Mouse (Mus musculus) intestine, embryonic 14.5 days (tissue): ENCODE measurements around the gene Tmem262. TPM values are rescaled to one million over a fixed set of nuclear protein-coding genes. Genes with fewer than 3 reads are reported as not detected.

Experiments
- ATAC-seq: fragments of 200-750 bp; cut with Nextera tagmentation; replicated peaks from 2 replicates; pipeline ENCODE4 v1.8.0; 2017; ENCODE audit warnings: low read depth, moderate number of reproducible peaks, moderate TSS enrichment, moderate library complexity; ENCODE audit not compliant: low FRiP score, low TSS enrichment
- DNase-seq: peaks from one replicate; pipeline ENCODE4 v3.0.0-alpha.2; 2018; ENCODE audit warnings: low spot score
- H3K27ac ChIP-seq: fragments of 300-500 bp; sonication (generic); 2 replicates; pipeline ENCODE4 v1.5.1; 2014; ENCODE audit warnings: low read depth, mild to moderate bottlenecking, control low read depth
- H3K27me3 ChIP-seq: fragments of 300-500 bp; sonication (generic); replicated peaks from 2 replicates; pipeline ENCODE4 v1.6.1; 2014; ENCODE audit warnings: low read length, control low read depth; ENCODE audit not compliant: control insufficient read depth, insufficient read depth
- H3K36me3 ChIP-seq: fragments of 300-500 bp; sonication (generic); 2 replicates; pipeline ENCODE4 v1.6.1; 2014; ENCODE audit warnings: low read length, control low read depth; ENCODE audit not compliant: control insufficient read depth, insufficient read depth
- H3K4me1 ChIP-seq: fragments of 300-500 bp; sonication (generic); replicated peaks from 2 replicates; pipeline ENCODE4 v1.6.1; 2014; ENCODE audit warnings: low read length, control low read depth, mixed read lengths; ENCODE audit not compliant: control insufficient read depth, insufficient read depth
- H3K4me2 ChIP-seq: fragments of 300-500 bp; sonication (generic); 2 replicates; pipeline ENCODE4 v1.6.1; 2014; ENCODE audit warnings: low read length
- H3K4me3 ChIP-seq: fragments of 300-500 bp; sonication (generic); 2 replicates; pipeline ENCODE4 v1.5.1; 2014; ENCODE audit warnings: low read depth, low read length, control low read depth, mixed read lengths
- H3K9ac ChIP-seq: fragments of 300-500 bp; sonication (generic); 2 replicates; pipeline ENCODE4 v1.6.1; 2014; ENCODE audit warnings: mild to moderate bottlenecking, low read length
- H3K9me3 ChIP-seq: fragments of 300-500 bp; sonication (generic); 2 replicates; pipeline ENCODE4 v1.6.1; 2016; ENCODE audit warnings: low read length, control low read depth; ENCODE audit not compliant: control insufficient read depth
- WGBS: fragments of 180-500 bp; shearing (Covaris S2); extraction: QIAGEN DNeasy Blood & Tissue Kit; methylation state at CpG from one replicate; pipeline ENCODE4 v1.1.7; 2014; 5-methylcytosine and 5-hydroxymethylcytosine counted together
- polyA plus RNA-seq: library from polyadenylated mRNA; unstranded; fragments of >200 nt; fragmentation: Nextera tagmentation; extraction: Ambion mirVana; gene quantifications from 2 replicates; pipeline ENCODE4 v1.2.1, GENCODE M21; 2014

The Tmem262 gene
- polyA plus RNA-seq, 1 experiment from 2014 or later: not detected

DNA sequence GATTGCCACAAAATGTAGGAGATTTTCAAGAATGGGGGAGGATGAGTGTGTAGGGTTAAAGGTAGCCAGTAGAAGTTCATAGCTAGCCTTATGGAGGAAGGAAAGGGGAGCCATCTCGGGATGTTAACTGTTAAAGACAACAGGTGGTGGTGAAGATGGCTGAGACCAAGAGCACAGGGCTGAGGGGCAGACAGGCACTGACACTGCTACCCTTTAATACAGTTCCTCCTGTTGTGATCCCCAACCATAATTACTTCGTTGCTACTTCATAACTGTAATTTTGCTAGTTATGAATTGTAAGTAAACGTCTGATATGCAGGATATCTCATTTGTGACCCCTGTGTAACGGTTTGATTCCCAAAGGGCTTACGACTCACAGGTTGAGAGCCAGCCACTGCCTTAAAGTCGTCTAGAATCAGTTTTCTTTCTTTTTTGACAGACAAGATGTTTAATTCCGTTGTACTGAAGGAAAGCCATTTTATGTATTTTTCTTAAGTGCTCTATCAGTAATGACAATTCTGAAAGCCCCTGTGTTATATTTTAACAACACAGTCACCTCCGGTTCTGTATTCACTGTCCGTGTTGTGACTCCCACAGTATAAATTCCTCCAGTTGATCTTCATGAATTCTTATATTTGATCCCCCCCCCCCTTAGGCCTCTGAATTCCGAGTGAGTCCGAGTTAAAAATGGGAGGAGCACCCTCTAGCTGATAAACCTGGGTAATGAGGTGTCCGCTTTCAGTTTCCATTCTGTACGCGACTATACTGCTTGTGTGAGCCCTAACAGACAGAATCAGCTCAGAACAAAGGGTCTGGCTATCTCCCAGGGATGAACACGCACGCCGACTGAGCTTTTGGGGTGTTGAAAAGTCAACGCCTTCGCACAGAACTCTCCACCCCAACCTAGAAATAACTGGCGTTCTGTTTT lies 34.2 kb upstream of the Tmem262 start:
- Histone ChIP-seq H3K4me1 (peaks cover 15% of the 10 kb centered on the region), H3K4me2 (peak overlapping the region; percentile 97), H3K4me3 (peak overlapping the region; percentile 60), H3K36me3 (peaks cover 23% of the 10 kb centered on the region), H3K9ac (peak overlapping the region; percentile 81), H3K27me3 (no peaks in the 10 kb centered on the region), H3K27ac (peak overlapping the region; percentile 97), H3K9me3 (no peaks in the 10 kb centered on the region)
- DNase-seq (no peak), ATAC-seq (peak; percentile 42)
- 16% methylated on average over 20 of the region's 20 CpGs for WGBS

DNA sequence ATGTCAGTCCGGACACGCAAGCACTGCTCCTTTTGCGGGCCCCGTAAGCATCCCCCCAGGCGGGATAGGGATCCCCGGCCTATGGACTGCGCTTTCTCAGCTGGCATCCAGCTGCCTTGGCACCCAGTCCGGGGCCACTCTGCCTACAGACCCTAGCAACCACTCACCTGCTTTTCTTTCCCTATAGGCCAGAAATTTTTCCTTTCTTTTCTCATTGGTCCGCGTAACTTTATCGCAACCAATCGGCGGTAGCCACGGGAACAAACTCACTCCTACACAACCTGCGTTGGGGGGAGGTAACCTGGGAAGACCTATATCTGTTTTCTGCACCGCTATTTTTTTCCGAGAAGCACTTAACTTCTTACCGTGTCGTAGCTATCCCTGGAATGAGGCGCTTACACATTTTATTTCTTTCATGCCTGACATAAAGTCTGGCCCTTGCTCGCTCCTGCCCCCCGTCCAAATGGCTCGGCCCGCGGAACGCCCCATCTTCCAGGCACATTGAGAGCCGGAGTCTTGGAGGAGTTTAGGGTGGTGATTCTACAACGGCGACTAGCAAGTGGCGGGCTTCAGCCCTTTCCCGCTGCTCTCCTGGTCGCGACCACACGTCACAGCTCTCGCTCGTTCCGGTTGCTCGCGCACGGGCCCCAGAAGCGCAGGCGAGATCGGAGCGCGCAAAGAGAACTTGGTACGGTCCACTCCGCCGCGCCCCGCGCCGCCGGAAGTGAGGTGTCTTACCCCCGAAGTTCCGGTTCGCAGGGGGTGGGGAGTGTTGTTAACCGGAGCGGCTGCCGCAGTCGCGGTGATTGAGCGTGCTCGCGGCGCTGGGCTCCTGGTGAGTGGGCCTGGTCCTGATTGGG lies 33.3 kb upstream of the Tmem262 start, which contains the start of gene Syvn1:
Syvn1 (plus strand) TSS at position 283 of the 860 bp plus-strand sequence.
- H3K27ac ChIP-seq: peak within 1 kb of the TSS; percentile 97
- WGBS: under 1% methylated on average over 65 of the region's 65 CpGs
- peak within 1 kb of the TSS; percentile 97 for H3K4me2 ChIP-seq
- H3K4me3 ChIP-seq: peak within 1 kb of the TSS; percentile 60
- peak within 1 kb of the TSS; percentile 81 for H3K9ac ChIP-seq
- H3K9me3 ChIP-seq: no peaks in the 10 kb centered on the region
- DNase-seq: peak; percentile 94
- H3K27me3 ChIP-seq: no peaks in the 10 kb centered on the region
- peaks cover 32% of the 10 kb centered on the region for H3K36me3 ChIP-seq
- H3K4me1 ChIP-seq: peaks cover 15% of the 10 kb centered on the region
- peak; percentile 88 for ATAC-seq

GRCm38 (mm10) chr19:6047154-6047898 lies 32.5 kb upstream of the Tmem262 start:
- 3% methylated on average over 44 of the region's 44 CpGs for WGBS
- peak; percentile 65 for DNase-seq
- H3K4me1 ChIP-seq: peaks cover 15% of the 10 kb centered on the region
- ATAC-seq: peak; percentile 7
- H3K4me2 ChIP-seq: peak overlapping the region; percentile 97
- H3K9ac ChIP-seq: peak overlapping the region; percentile 81
- H3K27ac ChIP-seq: peak overlapping the region; percentile 97
- peak overlapping the region; percentile 60 for H3K4me3 ChIP-seq
- peaks cover 40% of the 10 kb centered on the region for H3K36me3 ChIP-seq
- no peaks in the 10 kb centered on the region for H3K27me3 ChIP-seq
- no peaks in the 10 kb centered on the region for H3K9me3 ChIP-seq

GRCm38 (mm10) chr19:6047899-6048166 lies 32.0 kb upstream of the Tmem262 start:
- WGBS: 76% methylated on average over 8 of the region's 8 CpGs
- Histone ChIP-seq H3K27ac (no peak overlapping the region), H3K36me3 (peaks cover 45% of the 10 kb centered on the region), H3K4me2 (peak overlapping the region; percentile 97), H3K27me3 (no peaks in the 10 kb centered on the region), H3K9ac (peak overlapping the region; percentile 81), H3K9me3 (no peaks in the 10 kb centered on the region), H3K4me1 (peaks cover 15% of the 10 kb centered on the region), H3K4me3 (peak overlapping the region; percentile 60)
- DNase-seq: no peak
- ATAC-seq: no peak

DNA sequence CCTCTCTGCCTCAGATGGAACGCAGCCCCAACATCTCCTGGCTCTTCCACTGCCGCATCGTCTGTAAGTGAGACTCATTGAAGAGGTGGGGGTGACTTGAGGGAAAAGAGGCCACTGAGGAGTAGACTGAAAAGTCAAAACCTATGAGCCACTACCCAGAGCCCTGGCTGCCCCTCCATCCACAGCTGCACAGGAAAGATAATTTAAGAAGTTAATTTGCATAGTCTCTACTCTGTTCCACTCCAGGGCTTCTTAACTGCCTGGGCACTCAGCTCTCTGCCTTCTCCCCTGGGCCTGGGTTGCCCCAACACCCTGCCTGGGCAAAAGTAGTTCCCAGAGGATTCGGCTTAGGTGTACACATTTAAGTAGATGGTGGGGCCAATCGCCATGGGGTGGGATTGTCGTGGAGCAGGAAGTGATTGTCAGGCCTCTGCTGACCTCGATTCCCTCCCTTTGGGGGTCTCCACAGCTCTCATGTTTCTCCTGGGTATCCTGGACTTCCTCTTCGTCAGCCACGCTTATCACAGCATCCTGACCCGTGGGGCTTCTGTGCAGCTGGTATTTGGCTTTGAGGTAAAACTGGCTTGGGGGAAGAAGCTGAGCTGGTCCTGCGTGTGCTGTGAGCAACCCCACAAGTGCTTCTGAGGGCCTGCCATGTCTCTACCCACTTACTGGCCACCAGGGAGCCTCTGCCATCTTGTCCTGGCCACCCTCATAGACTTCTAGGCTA lies 31.0 kb upstream of the Tmem262 start:
- WGBS: 89% methylated on average over 11 of the region's 11 CpGs
- DNase-seq (no peak), ATAC-seq (no peak)
- H3K9me3 ChIP-seq: no peaks in the 10 kb centered on the region
- H3K4me1 ChIP-seq: peaks cover 15% of the 10 kb centered on the region
- no peaks in the 10 kb centered on the region for H3K27me3 ChIP-seq
- no peak overlapping the region for H3K4me3 ChIP-seq
- no peak overlapping the region for H3K4me2 ChIP-seq
- no peak overlapping the region for H3K9ac ChIP-seq
- H3K27ac ChIP-seq: no peak overlapping the region
- peaks cover 56% of the 10 kb centered on the region for H3K36me3 ChIP-seq

DNA sequence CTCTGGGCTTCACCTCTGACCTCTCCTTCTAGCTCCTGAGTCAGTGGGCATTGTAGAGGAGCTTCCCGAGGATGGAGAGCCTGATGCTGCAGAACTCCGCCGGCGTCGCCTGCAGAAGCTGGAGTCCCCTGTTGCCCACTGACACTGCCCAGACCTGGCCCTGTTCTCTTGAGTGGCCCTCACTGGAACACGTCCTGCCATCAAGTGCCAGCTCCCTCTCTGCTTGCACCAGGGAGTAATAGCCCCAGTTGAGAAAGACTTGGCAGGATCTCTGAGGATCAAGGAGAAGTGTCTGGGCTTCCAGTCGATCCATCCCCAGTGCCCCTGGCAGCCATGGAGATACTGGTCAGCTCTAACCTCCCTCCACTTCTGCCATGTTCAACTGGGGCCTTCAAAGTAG lies 27.3 kb upstream of the Tmem262 start:
- ATAC-seq: no peak
- no peak overlapping the region for H3K9ac ChIP-seq
- no peaks in the 10 kb centered on the region for H3K9me3 ChIP-seq
- H3K4me1 ChIP-seq: peaks cover 17% of the 10 kb centered on the region
- H3K27ac ChIP-seq: no peak overlapping the region
- H3K27me3 ChIP-seq: no peaks in the 10 kb centered on the region
- peaks cover 82% of the 10 kb centered on the region for H3K36me3 ChIP-seq
- H3K4me3 ChIP-seq: no peak overlapping the region
- H3K4me2 ChIP-seq: no peak overlapping the region
- no peak for DNase-seq
- 82% methylated on average over 7 of the region's 7 CpGs for WGBS

- Histone ChIP-seq H3K27ac (no peak overlapping the region), H3K4me3 (no peak overlapping the region), H3K9ac (no peak overlapping the region), H3K4me1 (peaks cover 16% of the 10 kb centered on the region), H3K4me2 (no peak overlapping the region), H3K27me3 (no peaks in the 10 kb centered on the region), H3K36me3 (peaks cover 81% of the 10 kb centered on the region), H3K9me3 (no peaks in the 10 kb centered on the region)
- 81% methylated on average over 5 of the region's 5 CpGs for WGBS
- ATAC-seq: no peak
- DNase-seq: no peak
These were observed 25.5 kb upstream of the Tmem262 start for GRCm38 (mm10) chr19:6054296-6054695.

GRCm38 (mm10) chr19:6056696-6057095 lies 23.1 kb upstream of the Tmem262 start:
- WGBS: 58% methylated on average over 4 of the region's 4 CpGs
- Histone ChIP-seq H3K4me1 (peaks cover 16% of the 10 kb centered on the region), H3K9me3 (no peaks in the 10 kb centered on the region), H3K9ac (peak overlapping the region; percentile 71), H3K27me3 (no peaks in the 10 kb centered on the region), H3K36me3 (peaks cover 64% of the 10 kb centered on the region), H3K4me2 (peak overlapping the region; percentile 89), H3K4me3 (peak overlapping the region; percentile 92), H3K27ac (no peak overlapping the region)
- ATAC-seq (no peak), DNase-seq (no peak)
